Mouse (Mus musculus): ENCODE data around the gene Adora2b.

DNA sequence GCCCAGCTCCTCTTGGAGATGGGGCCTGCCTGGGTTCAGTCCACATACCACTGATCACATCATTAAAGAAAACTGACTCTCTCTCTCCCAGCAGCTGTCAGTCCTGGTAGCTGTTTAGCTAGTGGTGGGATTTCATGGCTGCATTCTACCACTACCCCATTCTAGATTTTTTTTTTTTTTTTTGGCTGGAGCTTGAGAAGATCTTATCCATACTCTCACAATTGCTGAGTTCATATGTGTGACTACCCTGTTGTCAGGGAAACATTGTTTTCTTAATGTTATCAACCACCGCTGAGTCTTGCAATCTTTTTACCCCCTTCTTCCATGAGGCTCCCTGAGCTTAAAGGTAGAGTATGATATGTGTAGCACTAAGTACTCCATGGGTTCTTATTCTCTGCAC, 46.1 kb upstream of the Adora2b start:
- no peak for TF ChIP-seq CTCF (IDR thresholded peaks at IDR 0.05; ENCODE audit: low read depth)
- TF ChIP-seq EP300 (IDR thresholded peaks at IDR 0.05; ENCODE audit: low read depth), result no peak

All from liver, embryonic 14.5 days (tissue).